14 mouse cellular contexts compared by ENCODE assay signal in the genomic region with DNA sequence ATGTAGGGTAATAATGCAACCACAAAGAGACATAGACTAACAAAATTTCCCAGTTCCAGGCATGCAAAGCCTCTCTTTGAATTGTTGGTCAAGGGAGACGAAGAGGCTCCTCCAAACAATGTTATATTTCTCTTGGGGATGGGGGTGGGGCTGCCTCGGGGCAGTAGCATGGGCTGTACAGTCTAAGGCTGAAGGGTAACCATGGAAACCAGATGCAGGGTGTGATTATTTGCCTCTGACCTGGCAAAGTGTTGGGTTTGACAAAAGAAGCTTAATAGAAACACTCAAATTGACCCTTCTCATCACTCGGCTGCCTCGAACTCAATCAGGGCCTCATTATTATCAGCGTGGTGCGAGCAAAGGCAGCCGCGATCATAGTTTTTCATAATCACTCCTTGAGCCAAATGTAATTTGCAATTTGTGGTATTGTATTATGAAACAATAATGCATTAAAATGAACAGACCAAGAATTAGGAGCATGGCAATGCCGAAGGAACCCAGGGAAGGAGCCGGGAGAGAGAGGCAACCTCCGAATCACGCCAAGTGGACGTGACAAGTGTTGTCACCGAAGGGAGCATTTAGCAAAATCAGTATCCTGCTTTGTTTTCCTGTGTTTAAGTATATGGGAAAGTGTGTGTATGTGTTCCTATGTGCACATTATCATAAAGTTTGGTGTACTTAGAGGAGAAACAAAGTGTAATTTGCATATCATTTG.
DNase-seq lines count a peak whose midpoint lies in the region; ATAC-seq lines count a peak whose summit lies in the region.
"Had no signal": no experiment of that assay in that cellular context is flagged by ENCODE, and none has a peak within 500 bp of the region (broad histone marks: within the 10 kb centered on the region; RNA-seq: fewer than 3 reads in every experiment).

No protein-coding gene starts in this region.

- no peaks in the 10 kb centered on the region for H3K27me3 ChIP-seq in forebrain, embryonic 13.5 days
- H3K27me3 ChIP-seq in hindbrain, embryonic 16.5 days (replicated peaks; ENCODE audit: control insufficient read depth, insufficient read depth, low read length) = no peaks in the 10 kb centered on the region
- H3K27me3 ChIP-seq in neural tube, embryonic 12.5 days (replicated peaks) = no peaks in the 10 kb centered on the region

- peaks cover 35% of the 10 kb centered on the region for H3K4me1 ChIP-seq in forebrain, embryonic 13.5 days
- peaks cover 6% of the 10 kb centered on the region for H3K4me1 ChIP-seq in hindbrain, embryonic 16.5 days (ENCODE audit: control insufficient read depth, insufficient read depth, low read depth, low read length)
- H3K4me1 ChIP-seq in neural tube, embryonic 12.5 days = peaks cover 14% of the 10 kb centered on the region

- no peak overlapping the region for H3K9ac ChIP-seq in forebrain, embryonic 13.5 days
- H3K9ac ChIP-seq in hindbrain, embryonic 16.5 days (ENCODE audit: low read depth, low read length) = no peak overlapping the region
- H3K9ac ChIP-seq in neural tube, embryonic 12.5 days = no peak overlapping the region
- H3K9ac ChIP-seq: liver, embryonic 14.5 days had no signal

- WGBS in forebrain, embryonic 13.5 days = 9% methylated on average over 14 of the region's 14 CpGs
- WGBS in hindbrain, embryonic 16.5 days = 25% methylated on average over 14 of the region's 14 CpGs
- 40% methylated on average over 14 of the region's 14 CpGs for WGBS in neural tube, embryonic 12.5 days

- peak overlapping the region; percentile 61; the same call in 1 of the 2 replicates for H3K27ac ChIP-seq in forebrain, embryonic 13.5 days
- no peak overlapping the region for H3K27ac ChIP-seq in hindbrain, embryonic 16.5 days (ENCODE audit: low read depth, low read length)
- 0 out of 2 replicates have a peak overlapping the region, but pooled peaks have one; percentile 20 for H3K27ac ChIP-seq in neural tube, embryonic 12.5 days
- H3K27ac ChIP-seq: heart, adult 2 months; liver, embryonic 14.5 days had no signal

- H3K4me3 ChIP-seq in forebrain, embryonic 13.5 days = no peak overlapping the region
- no peak overlapping the region for H3K4me3 ChIP-seq in hindbrain, embryonic 16.5 days (ENCODE audit: low read length)
- H3K4me3 ChIP-seq in neural tube, embryonic 12.5 days = no peak overlapping the region
- H3K4me3 ChIP-seq: heart, adult 2 months had no signal

- DNase-seq in embryo, embryonic 10 days (ENCODE audit: low spot score) = peak; percentile 37
- DNase-seq in embryo, embryonic 9.5 days (ENCODE audit: extremely low spot score) = no peak
- no peak for DNase-seq in cerebellum, adult 8-10 months
- no peak for DNase-seq in cerebellum, postnatal 36 days
- no peak for DNase-seq in left cerebral cortex, adult 9 months (ENCODE audit: low spot score in 2 of 2)
- DNase-seq: cerebellum, adult 9-10 months; heart, adult 2 months; heart, postnatal 14 days; kidney, adult 8-10 months; thymus, adult 2 months had no signal

- H3K9me3 ChIP-seq in forebrain, embryonic 13.5 days (replicated peaks) = no peaks in the 10 kb centered on the region
- no peaks in the 10 kb centered on the region for H3K9me3 ChIP-seq in hindbrain, embryonic 16.5 days (ENCODE audit: control insufficient read depth, low read length)
- no peaks in the 10 kb centered on the region for H3K9me3 ChIP-seq in neural tube, embryonic 12.5 days

- peak; percentile 86; the same call in 1 of the 2 replicates for ATAC-seq in forebrain, embryonic 13.5 days
- ATAC-seq in hindbrain, embryonic 16.5 days = peak; percentile 79
- peak; percentile 81 for ATAC-seq in neural tube, embryonic 12.5 days (ENCODE audit: low FRiP score, low read depth)

- H3K4me2 ChIP-seq in forebrain, embryonic 13.5 days = peak overlapping the region; percentile 33
- no peak overlapping the region for H3K4me2 ChIP-seq in hindbrain, embryonic 16.5 days (ENCODE audit: low read length)
- peak overlapping the region; percentile 18; the same call in 1 of the 2 replicates for H3K4me2 ChIP-seq in neural tube, embryonic 12.5 days (replicated peaks)

- no peaks in the 10 kb centered on the region for H3K36me3 ChIP-seq in forebrain, embryonic 13.5 days (ENCODE audit: poor library complexity, severe bottlenecking)
- no peaks in the 10 kb centered on the region for H3K36me3 ChIP-seq in hindbrain, embryonic 16.5 days (ENCODE audit: control insufficient read depth, insufficient read depth, low read length)
- H3K36me3 ChIP-seq in neural tube, embryonic 12.5 days = peaks cover 4% of the 10 kb centered on the region; the same call in 1 of the 2 replicates
